Mouse (Mus musculus) intestine, embryonic 16.5 days (tissue): ENCODE results near the gene Clrn3. TPM values are rescaled to one million over a fixed set of nuclear protein-coding genes. Genes with fewer than 3 reads are reported as not detected.

ENCODE experiments used
- ATAC-seq: fragments of 200-750 bp; cut with Nextera tagmentation; 2 replicates; pipeline ENCODE4 v1.8.0; 2017; ENCODE audit warnings: moderate TSS enrichment, moderate library complexity
- H3K27ac ChIP-seq: fragments of 300-500 bp; sonication (generic); 2 replicates; pipeline ENCODE4 v1.5.1; 2014; ENCODE audit warnings: mild to moderate bottlenecking, low read length
- H3K27me3 ChIP-seq: fragments of 300-500 bp; sonication (generic); replicated peaks from 2 replicates; pipeline ENCODE4 v1.6.1; 2014; ENCODE audit warnings: low read length, control low read depth, mixed read lengths; ENCODE audit not compliant: control insufficient read depth, insufficient read depth
- H3K36me3 ChIP-seq: fragments of 300-500 bp; sonication (generic); 2 replicates; pipeline ENCODE4 v1.6.1; 2014; ENCODE audit warnings: low read length, control low read depth; ENCODE audit not compliant: control insufficient read depth, insufficient read depth
- H3K4me1 ChIP-seq: fragments of 300-500 bp; sonication (generic); 2 replicates; pipeline ENCODE4 v1.6.1; 2014; ENCODE audit warnings: low read length, control low read depth, mixed read lengths; ENCODE audit not compliant: control insufficient read depth, insufficient read depth
- H3K4me2 ChIP-seq: fragments of 300-500 bp; sonication (generic); 2 replicates; pipeline ENCODE4 v1.6.1; 2014; ENCODE audit warnings: low read depth, low read length, control low read depth
- H3K4me3 ChIP-seq: fragments of 300-500 bp; sonication (generic); 2 replicates; pipeline ENCODE4 v1.5.1; 2014; ENCODE audit warnings: mild to moderate bottlenecking, low read length
- H3K9ac ChIP-seq: fragments of 300-500 bp; sonication (generic); 2 replicates; pipeline ENCODE4 v1.6.1; 2014; ENCODE audit warnings: low read depth, low read length
- H3K9me3 ChIP-seq: fragments of 300-500 bp; sonication (generic); 2 replicates; pipeline ENCODE4 v1.6.1; 2016; ENCODE audit warnings: low read length, control low read depth; ENCODE audit not compliant: control insufficient read depth
- WGBS: fragments of 180-500 bp; shearing (Covaris S2); extraction: QIAGEN DNeasy Blood & Tissue Kit; methylation state at CpG from one replicate; pipeline ENCODE4 v1.1.7; 2014; 5-methylcytosine and 5-hydroxymethylcytosine counted together
- polyA plus RNA-seq: library from polyadenylated mRNA; unstranded; fragments of >200 nt; fragmentation: Nextera tagmentation; extraction: Ambion mirVana; gene quantifications from 2 replicates; pipeline ENCODE4 v1.2.1, GENCODE M21; 2015

Gene Clrn3
- polyA plus RNA-seq, 1 experiment from 2014 or later: 40.3 TPM

DNA sequence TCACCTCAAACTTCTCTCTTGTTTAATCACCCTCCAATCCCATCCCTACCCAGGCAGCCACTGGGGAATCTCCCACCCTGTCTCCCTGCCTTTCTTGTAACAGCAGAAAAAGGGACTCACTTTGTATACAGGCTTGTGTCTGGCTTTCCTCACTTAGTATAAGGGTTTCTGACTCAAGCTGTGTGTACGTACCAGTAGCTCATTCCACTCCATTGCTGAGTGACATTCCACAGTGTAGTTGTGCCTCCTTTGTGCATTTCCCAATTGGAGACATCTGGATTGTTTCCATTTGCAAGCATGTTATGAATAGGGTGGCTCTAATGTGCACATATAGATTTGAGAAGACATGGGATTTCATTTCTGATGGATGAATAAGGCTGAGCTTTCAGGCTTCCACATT is 31.8 kb upstream of the Clrn3 start:
- no peaks in the 10 kb centered on the region for H3K27me3 ChIP-seq
- ATAC-seq: no peak
- H3K9ac ChIP-seq: no peak overlapping the region
- no peaks in the 10 kb centered on the region for H3K36me3 ChIP-seq
- 40% methylated on average over 1 of the region's 1 CpGs for WGBS
- no peak overlapping the region for H3K27ac ChIP-seq
- no peak overlapping the region for H3K4me2 ChIP-seq
- no peaks in the 10 kb centered on the region for H3K4me1 ChIP-seq
- no peaks in the 10 kb centered on the region for H3K9me3 ChIP-seq
- H3K4me3 ChIP-seq: no peak overlapping the region

DNA sequence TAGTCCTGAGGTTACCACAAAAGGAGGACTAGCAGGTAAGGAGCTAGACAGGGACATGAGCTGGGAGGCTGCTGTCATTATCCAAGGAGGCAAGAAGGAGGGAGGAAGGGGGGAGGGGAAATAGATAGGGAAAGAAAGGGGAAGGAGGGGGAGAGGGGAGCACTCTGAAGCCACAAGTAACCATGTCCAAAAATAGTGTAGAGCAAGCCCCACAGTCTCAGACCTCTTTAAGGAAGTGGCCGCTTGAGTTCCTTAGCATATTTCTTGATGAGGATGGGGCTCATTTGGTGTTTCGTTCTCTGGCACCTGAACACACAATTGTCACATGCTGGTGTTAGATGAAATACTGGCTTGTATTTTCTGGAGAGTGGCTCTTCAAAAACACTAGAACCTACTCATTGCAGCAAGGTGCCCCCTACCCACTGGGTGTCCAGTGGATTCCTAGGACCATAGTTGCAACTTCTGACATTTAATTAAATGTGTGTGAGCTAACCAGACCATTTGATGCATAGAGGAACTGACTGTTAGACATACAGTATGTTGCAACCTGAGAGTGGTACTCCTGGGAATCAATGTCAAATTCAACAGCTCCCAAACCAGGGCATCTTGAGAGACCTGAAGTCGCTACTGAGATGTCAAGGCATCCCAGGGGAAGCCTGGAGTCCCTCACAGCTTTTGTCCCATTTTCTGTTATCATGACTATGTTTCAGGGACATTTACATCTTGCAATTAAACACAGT is 28.4 kb upstream of the Clrn3 start:
- Histone ChIP-seq H3K36me3 (no peaks in the 10 kb centered on the region), H3K4me1 (no peaks in the 10 kb centered on the region), H3K9me3 (no peaks in the 10 kb centered on the region), H3K27ac (no peak overlapping the region), H3K4me2 (no peak overlapping the region), H3K27me3 (no peaks in the 10 kb centered on the region), H3K4me3 (no peak overlapping the region), H3K9ac (no peak overlapping the region)
- no peak for ATAC-seq
- 87% methylated on average over 3 of the region's 3 CpGs for WGBS

DNA sequence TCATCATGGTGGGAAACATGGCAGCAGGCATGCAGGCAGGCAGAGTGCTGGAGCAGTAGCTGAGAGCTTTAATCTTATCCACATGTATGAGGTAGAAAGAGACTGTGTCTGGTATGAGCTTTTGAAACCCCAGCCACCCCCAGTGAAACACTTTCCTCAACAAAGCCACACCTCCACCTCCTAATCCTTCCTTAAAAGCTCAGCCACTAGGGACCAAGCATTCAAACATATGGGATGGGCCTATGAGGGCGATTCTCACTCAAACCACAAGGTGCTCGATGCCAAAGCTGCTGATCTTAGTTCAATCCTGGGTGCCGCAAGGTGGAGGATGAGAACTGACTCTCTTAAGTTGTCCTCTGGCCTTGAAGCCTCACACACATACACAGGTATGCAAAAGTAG is 25.1 kb upstream of the Clrn3 start:
- H3K4me2 ChIP-seq: no peak overlapping the region
- WGBS: 81% methylated on average over 3 of the region's 3 CpGs
- no peak for ATAC-seq
- H3K27me3 ChIP-seq: no peaks in the 10 kb centered on the region
- no peak overlapping the region for H3K9ac ChIP-seq
- H3K36me3 ChIP-seq: no peaks in the 10 kb centered on the region
- H3K27ac ChIP-seq: no peak overlapping the region
- H3K4me3 ChIP-seq: no peak overlapping the region
- no peaks in the 10 kb centered on the region for H3K4me1 ChIP-seq
- H3K9me3 ChIP-seq: no peaks in the 10 kb centered on the region

DNA sequence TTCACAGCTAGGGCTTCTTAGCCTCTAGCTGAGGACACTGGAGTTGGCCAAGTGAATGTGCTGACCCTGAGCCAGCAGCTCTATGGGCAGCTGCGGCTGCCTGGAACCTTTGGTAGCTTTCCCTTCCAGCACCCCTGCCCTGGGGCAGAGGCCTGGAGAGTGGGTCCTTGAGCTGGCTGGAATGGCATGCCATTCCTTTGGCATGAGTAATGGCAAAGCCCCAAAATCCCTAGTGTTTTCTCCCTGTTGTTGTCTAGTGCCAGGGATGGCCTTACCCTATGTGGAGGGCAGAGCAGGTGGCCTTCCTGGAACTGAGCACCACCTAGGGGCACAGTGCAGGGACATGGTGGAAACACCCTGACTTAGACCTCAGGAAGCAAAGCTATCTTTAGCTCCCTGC is 23.1 kb upstream of the Clrn3 start:
- 71% methylated on average over 1 of the region's 1 CpGs for WGBS
- no peak overlapping the region for H3K27ac ChIP-seq
- no peaks in the 10 kb centered on the region for H3K4me1 ChIP-seq
- no peak for ATAC-seq
- H3K4me2 ChIP-seq: no peak overlapping the region
- no peak overlapping the region for H3K4me3 ChIP-seq
- no peaks in the 10 kb centered on the region for H3K9me3 ChIP-seq
- H3K9ac ChIP-seq: no peak overlapping the region
- H3K27me3 ChIP-seq: no peaks in the 10 kb centered on the region
- H3K36me3 ChIP-seq: no peaks in the 10 kb centered on the region

DNA sequence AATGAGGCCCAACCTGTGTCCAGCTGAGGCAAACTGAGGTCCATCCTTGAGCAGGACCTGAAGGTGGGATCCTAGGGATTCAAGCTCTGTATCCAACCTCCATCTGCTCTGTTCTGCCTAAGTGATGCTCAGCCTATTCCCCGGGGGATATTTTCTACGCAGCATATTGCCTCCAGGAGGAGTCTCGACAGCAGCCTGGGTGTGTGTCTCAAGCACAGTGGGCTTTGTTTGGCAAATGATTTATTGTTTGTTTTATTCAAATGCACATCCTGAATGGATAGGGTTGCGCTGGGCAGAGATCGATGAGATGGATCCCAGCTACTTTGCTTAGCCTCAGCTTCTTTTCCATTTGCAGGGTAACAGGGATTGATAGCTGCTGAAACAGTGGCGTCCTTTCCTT is 20.0 kb upstream of the Clrn3 start:
- 48% methylated on average over 6 of the region's 6 CpGs for WGBS
- Histone ChIP-seq H3K4me3 (no peak overlapping the region), H3K4me2 (no peak overlapping the region), H3K27me3 (no peaks in the 10 kb centered on the region), H3K9ac (no peak overlapping the region), H3K9me3 (no peaks in the 10 kb centered on the region), H3K27ac (no peak overlapping the region), H3K36me3 (no peaks in the 10 kb centered on the region), H3K4me1 (no peaks in the 10 kb centered on the region)
- no peak for ATAC-seq

DNA sequence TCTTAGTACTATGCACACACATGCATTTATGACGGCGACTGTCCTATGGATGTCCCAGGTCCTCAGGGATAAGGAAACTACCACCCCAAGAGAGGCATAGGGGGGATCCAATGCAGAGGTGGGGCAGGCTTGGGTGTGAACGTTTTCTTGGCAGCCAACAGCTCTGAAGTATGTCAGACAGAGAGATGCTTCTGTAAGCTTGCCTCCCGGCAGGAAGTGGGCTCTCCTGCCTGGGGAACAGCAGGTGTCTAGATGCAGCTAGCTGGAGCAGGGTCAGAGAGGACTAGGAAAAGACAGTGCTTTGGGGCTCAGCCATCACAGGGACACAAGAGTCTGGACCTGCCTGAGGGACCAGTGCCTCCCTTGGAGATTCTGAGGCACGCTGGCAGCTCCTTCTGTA is 18.1 kb upstream of the Clrn3 start:
- 56% methylated on average over 5 of the region's 5 CpGs for WGBS
- Histone ChIP-seq H3K4me2 (no peak overlapping the region), H3K9ac (no peak overlapping the region), H3K36me3 (no peaks in the 10 kb centered on the region), H3K9me3 (no peaks in the 10 kb centered on the region), H3K27ac (no peak overlapping the region), H3K27me3 (no peaks in the 10 kb centered on the region), H3K4me1 (no peaks in the 10 kb centered on the region), H3K4me3 (no peak overlapping the region)
- no peak for ATAC-seq

DNA sequence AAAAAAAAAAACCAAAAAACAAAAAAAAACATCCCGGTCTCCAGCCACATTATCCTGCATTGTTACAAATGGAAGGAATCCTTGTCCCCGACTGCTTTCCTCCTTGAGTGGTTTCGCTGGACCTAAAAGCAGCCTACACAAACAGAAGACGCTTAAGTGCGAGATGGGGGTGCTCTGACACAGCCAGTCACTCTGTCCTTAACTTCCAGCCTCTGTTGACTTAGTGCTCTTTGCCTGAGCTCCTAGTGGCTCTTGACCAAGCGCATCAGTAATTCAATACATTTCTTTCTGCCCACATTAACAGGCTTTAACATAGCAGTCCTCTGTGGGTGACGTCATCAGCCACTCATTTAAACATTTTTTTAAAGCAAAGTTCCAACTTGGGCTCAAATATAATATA is 17.5 kb upstream of the Clrn3 start:
- no peak overlapping the region for H3K4me3 ChIP-seq
- no peak overlapping the region for H3K4me2 ChIP-seq
- no peaks in the 10 kb centered on the region for H3K36me3 ChIP-seq
- H3K27me3 ChIP-seq: no peaks in the 10 kb centered on the region
- ATAC-seq: no peak
- no peak overlapping the region for H3K27ac ChIP-seq
- no peaks in the 10 kb centered on the region for H3K9me3 ChIP-seq
- no peak overlapping the region for H3K9ac ChIP-seq
- WGBS: 61% methylated on average over 7 of the region's 7 CpGs
- no peaks in the 10 kb centered on the region for H3K4me1 ChIP-seq

DNA sequence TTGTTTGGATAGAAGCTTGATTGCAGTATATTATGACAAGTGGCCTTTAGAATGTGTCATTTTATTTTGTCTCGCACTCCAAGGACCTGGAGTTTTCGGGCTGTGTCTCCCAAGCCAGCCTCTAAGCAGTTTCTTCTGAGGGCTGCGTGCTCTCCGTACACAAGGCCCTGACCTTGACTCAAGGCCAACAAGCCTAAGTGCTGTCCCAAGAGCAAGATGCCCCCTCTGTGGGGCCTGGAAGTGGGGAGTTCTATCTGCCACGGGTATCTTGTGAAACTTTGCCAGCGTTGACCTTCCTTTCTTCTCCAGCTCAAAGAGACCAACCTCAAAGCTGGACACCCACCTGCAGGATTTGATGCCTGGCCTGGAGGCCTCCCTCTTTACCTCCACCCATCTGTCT is 15.9 kb upstream of the Clrn3 start:
- Histone ChIP-seq H3K27me3 (no peaks in the 10 kb centered on the region; the same call in 1 of the 2 replicates), H3K9me3 (no peaks in the 10 kb centered on the region), H3K27ac (no peak overlapping the region), H3K4me2 (no peak overlapping the region), H3K4me3 (no peak overlapping the region), H3K4me1 (no peaks in the 10 kb centered on the region), H3K9ac (no peak overlapping the region), H3K36me3 (no peaks in the 10 kb centered on the region)
- no peak for ATAC-seq
- WGBS: 88% methylated on average over 6 of the region's 6 CpGs

DNA sequence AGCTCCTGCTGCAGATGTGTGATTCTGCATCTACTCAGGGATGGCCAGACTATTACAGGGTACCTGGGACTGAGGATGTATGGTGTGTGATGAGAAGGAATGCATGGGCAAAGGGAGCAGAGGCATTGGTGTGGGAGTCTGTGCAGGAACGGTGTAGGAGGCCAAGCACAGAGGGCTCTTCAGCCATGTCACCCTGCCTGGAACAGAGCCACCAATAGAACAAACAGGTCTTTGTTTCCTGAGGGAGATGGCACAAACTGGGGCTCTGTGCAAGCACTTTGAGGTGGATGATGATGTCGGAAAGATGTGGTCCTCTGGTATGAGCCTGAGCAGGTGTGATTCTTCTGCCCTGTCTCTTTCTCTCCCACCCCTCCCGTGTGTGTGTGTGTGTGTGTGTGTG is 14.6 kb upstream of the Clrn3 start:
- H3K36me3 ChIP-seq: no peaks in the 10 kb centered on the region
- no peak overlapping the region for H3K4me3 ChIP-seq
- H3K4me1 ChIP-seq: no peaks in the 10 kb centered on the region
- 67% methylated on average over 3 of the region's 3 CpGs for WGBS
- H3K9ac ChIP-seq: no peak overlapping the region
- no peak overlapping the region for H3K27ac ChIP-seq
- H3K4me2 ChIP-seq: no peak overlapping the region
- H3K9me3 ChIP-seq: no peaks in the 10 kb centered on the region
- no peaks in the 10 kb centered on the region; the same call in 1 of the 2 replicates for H3K27me3 ChIP-seq
- no peak for ATAC-seq

DNA sequence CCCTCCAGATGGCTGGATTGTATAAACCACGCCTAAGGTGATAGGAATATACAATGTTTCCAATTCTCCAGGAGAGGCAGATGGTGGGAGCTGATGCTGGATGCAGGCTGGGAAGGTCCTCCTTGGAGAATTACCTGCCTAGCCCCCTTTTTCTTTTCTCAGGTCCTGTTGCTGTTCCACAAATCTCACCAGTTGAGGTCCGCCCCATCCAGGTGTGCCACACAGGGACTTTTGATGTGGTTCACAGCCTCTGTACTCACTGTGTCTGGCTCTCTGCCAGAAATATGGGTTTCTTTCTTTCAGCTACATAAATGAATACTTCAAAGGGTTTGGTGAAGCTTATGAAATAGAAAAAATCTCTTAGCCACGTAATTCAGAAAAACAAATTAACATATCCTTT is 13.8 kb upstream of the Clrn3 start:
- no peaks in the 10 kb centered on the region for H3K4me1 ChIP-seq
- no peaks in the 10 kb centered on the region for H3K36me3 ChIP-seq
- no peak overlapping the region for H3K9ac ChIP-seq
- H3K27ac ChIP-seq: no peak overlapping the region
- no peak overlapping the region for H3K4me2 ChIP-seq
- H3K27me3 ChIP-seq: no peaks in the 10 kb centered on the region; the same call in 1 of the 2 replicates
- no peaks in the 10 kb centered on the region for H3K9me3 ChIP-seq
- no peak overlapping the region for H3K4me3 ChIP-seq
- WGBS: 82% methylated on average over 3 of the region's 3 CpGs
- no peak for ATAC-seq
